Mouse (Mus musculus) central nervous system, embryonic 14 days (tissue): ENCODE measurements around the gene Nfu1. TPM values are rescaled to one million over a fixed set of nuclear protein-coding genes. Genes with fewer than 3 reads are reported as not detected.

Experiments
- polyA plus RNA-seq: library from polyadenylated mRNA; depleted of rRNA; stranded (reverse); fragments of >200 nt; gene quantifications from 2 replicates; pipeline ENCODE4 v1.2.3, GENCODE M21; 2012; rRNA removed

The Nfu1 gene
- polyA plus RNA-seq = 173 and 178 TPM in 2 replicates

DNA sequence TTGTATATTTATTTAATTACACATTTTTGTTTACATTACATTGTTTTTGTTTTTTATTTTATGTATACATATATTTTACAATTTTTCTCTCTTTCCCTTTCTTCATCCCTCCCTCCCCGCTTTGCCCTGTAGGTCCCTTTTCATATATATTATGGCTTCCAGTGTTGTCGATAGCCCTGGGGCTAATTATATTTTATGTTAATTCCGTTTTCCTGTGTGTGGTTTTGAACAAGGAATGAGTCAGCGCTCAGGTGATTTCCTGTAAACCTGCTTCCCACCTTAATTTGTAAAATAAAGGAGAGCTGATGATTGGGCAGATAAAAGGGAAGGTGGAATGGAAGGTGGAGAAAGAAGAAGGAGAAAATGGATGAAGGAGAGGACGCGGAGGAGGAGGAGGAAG is at the start of gene Nfu1:
Gene Nfu1, plus strand, starts transcription at position 350 of the 400 bp plus-strand sequence.

DNA sequence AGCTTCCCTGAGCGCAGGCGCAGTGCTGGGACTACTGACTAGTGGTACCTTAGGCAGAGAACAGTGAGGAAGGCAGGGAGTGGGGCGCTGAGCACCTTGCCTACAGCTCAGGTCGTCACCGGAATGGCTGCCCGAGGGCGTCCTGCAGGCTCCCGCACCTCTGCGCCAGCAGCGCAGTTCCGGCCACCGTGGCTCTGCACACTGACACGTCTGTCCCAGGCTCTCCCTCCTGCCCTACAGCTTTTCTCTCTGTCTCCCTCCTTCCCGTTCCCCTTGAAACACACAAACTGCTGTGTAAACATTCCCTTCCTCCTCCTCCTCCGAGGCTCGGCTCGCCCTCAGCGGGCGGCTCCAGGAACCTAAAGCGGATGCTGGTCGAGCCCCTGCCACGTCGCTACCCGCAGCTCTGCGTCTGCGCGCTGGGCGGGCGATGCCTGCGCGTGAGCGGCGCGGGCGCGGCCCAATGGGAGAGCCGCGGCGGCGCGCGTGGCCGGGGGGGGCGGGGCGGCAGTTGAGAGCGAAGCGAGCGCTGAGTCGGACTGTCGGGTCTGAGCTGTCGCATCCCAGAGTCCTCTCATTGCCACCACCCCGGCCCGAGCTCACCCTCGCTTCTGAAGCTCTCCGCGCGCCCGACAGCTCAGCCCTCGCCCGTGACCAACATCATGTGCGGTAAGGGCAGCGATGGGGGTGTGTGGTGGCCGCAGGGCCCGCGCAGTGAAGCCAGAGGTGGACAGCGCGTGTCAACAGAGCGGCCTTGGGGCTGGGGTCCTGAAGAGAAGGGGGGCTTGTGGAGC is 33.5 kb downstream of the Nfu1 start, which contains the start of gene Gfpt1:
Gene Gfpt1, plus strand, starts transcription at position 510 of the 794 bp plus-strand sequence.

Other genes with a start within 250 kb of the Nfu1 start
- 4.5 and 9.4 TPM in 2 replicates for gene Anxa4, start 215.7 kb upstream of the Nfu1 start, polyA plus RNA-seq
- 38.6 and 39.2 TPM in 2 replicates for gene Aak1, start 159.7 kb upstream of the Nfu1 start, polyA plus RNA-seq
- 25.7 and 30.0 TPM in 2 replicates for gene Gfpt1, start 33.6 kb downstream of the Nfu1 start, polyA plus RNA-seq
- gene D6Ertd527e, start 95.5 kb downstream of the Nfu1 start, polyA plus RNA-seq = 0.28 and 0.58 TPM in 2 replicates